Mouse (Mus musculus): ENCODE measurements around the gene Sspo.

Gene Sspo

DNA sequence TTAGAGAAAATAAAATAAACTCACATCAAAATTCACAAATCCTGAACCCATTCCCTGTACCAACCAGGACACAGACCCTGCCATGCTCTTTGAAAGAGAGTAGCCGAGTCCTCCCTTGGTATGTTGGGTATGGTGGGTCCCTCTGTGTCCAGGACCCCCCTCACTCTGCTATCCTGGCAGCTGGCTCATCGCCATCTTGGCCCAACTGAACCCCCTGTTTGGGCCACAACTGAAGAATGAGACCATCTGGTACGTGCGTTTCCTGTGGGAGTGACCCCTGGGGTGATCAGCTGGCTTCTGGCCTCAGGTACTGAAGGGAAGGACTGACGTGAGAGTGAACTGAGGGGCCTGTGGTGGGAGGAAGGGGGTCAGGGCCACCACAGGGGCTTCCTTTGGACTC is 91.8 kb downstream of the Sspo start:
- DNase-seq (ENCODE audit: low read depth, low spot score): no peak

DNA sequence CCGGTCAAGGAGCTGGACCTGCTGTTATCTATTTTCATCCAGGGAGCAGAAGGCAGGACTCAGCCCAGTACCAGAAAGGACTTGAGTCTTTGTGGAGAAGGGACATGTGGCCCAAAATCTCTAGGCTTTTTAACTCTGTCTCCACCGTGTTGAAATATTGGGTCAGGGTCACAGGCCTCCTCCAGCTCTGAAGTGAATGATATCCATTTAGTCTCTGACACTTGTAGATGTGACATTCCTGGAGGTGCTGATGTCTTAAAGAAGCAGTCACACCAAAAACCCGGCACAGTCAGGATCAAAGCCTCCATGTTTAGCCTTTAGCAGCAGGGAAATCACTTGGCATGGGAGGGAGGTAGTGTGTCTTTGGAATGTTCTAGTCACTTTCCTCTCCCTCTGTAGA is 92.7 kb downstream of the Sspo start:
- no peak for DNase-seq (ENCODE audit: low read depth, low spot score)

DNA sequence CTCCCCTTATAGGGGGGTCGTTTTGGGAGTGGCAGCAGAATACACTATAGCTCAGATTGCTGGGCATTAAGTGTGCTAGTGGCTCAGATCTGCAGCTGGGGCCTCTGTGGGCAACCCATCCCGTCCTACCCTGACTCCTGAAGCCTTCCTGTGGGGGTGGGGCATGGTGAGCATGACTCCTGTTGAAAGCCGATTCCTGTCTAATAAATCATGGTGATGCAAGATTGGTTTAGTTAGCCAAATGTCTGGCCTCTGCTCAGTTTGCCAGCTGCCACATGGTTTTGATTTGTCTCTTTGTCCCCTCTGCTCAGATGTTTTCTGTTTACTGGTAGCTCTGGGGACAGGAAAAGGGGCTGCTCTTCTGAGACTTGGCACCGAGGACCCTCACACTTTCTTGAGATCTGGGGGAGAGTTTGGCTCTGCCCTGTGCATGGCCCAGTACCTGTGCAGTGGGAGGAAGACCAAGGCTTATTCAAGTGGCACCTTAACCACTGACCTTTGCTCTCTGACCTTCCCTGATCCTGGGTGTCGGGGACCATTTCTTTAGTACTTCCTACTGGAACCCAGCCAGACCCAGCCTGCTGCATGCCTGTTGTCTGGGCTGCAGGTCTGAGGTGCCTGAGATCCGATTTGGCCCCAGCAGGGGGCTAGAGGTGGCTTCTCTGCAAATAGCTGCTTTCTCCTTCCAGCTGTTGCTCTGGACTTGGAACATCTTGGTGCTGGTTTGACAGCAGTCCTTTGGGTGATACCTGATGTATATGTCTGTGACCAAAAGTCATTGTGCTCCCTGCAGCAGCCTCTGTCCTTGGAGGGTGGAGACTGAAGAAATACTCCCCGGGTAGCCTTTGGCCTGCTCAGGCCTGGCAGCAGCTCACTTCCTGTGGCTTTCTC is 93.8 kb downstream of the Sspo start:
- peak; percentile 59 for DNase-seq (ENCODE audit: low read depth, low spot score)

DNA sequence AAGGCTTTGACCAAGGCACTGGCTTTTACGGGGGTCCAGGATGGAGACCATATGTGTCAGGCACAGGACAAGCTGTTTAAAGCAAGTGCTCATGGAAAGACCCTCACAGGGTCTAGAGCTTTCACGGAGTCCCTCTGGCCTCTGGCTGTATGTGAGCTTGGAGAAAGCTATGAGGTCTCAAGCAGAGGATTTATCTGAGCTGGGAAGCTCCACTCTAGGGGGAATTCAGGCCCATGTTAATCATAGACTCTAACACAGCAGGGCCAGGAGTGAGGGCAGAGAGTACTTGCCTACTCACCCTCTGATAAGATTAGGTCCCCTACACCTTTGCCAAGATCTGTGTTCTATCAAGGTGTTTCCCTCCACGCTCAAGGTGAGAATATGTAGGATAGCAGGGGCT is 94.6 kb downstream of the Sspo start:
- no peak for DNase-seq (ENCODE audit: low read depth, low spot score)

DNA sequence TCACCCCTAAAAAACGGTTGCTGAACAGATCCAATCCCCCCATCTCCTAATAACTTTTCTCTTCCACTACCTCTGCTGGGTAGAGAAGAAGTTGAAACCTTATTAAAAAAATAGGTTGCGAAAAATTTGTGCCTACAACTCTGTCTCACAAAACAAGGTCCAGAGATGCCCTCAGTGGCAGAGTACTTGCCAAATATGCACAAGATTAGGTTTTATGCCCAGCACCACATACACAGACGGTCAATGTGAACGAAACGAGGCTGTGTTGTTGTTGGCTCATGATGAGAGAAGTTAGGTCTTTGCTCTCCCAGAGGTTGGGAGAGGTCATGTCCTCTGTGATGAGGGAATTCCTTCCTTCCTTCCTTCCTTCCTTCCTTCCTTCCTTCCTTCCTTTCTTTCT is 97.2 kb downstream of the Sspo start:
- DNase-seq (ENCODE audit: low read depth, low spot score): no peak

DNA sequence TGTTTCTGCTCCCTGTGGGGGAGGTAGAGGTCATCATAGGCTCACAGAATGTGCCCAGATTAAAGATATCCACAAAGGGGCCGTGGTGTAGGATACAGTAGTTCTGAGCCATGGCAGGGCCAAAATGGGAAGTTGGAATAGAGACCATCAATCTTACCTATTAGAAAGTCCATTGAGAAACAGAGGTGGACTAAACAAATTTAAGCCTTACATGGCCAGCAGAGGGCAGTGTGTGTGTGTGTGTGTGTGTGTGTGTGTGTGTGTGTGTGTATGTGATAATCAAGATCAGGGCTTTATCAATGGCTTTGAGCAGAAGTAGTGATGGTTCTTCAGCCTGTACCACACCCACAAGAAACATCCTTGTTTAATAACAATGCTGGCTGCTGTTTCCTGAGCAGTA is 98.2 kb downstream of the Sspo start:
- DNase-seq (ENCODE audit: low read depth, low spot score): no peak

DNA sequence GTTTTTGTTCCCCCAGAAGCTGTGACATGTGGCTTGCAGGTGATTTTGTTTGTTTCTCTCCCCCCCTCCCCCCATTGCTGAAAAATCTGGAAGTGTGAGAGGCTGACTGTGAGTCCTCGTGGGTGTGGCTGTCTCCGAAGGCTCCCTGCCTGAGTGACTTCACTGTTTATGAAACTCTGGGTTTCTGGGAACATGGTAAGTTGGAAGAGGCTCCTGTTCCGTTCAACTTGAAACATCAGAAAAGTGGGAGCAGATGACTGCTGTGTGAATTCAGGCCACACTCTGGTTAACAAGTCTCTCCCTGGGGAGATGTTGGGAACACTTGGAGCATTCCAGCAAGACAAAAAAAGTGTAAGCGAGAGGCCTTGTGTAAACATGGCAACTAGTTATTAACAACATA is 98.8 kb downstream of the Sspo start:
- no peak for DNase-seq (ENCODE audit: low read depth, low spot score)

DNA sequence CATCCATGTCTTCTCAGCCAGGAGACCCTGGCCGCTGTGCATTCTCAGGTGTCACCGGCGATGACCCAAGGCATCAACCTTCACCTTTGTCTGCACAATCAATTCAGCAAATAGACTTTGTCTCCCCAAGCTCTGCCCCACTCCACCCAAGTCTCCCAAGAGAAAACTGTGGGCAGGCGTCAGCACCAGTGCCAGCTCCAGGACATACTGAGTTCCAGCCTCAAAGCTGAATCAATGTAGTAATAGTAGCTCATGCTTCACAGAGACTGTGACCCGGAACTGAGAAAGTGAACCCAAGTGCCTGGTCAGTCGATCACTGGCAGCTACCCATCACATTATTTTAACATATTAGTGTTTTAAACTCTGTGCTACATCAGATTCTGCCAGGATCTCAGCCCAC is 100.3 kb downstream of the Sspo start:
- DNase-seq (ENCODE audit: low read depth, low spot score): no peak
